Mouse (Mus musculus) midbrain, postnatal 0 days (tissue): ENCODE data around the gene Gxylt1. TPM values are rescaled to one million over a fixed set of nuclear protein-coding genes. Genes with fewer than 3 reads are reported as not detected.

Source experiments
- ATAC-seq: fragments of 200-750 bp; cut with Nextera tagmentation; 2 replicates; pipeline ENCODE4 v1.8.0; 2017; ENCODE audit warnings: moderate number of reproducible peaks, mild to moderate bottlenecking, moderate TSS enrichment, moderate library complexity; ENCODE audit not compliant: low FRiP score
- DNase-seq: peaks from one replicate; pipeline ENCODE4 v3.0.0-alpha.2; 2015; ENCODE audit warnings: low spot score
- H3K27ac ChIP-seq: fragments of 300-500 bp; sonication (generic); 2 replicates; pipeline ENCODE4 v1.5.1; 2014; ENCODE audit warnings: low read depth, mild to moderate bottlenecking, low read length, mixed read lengths
- H3K27me3 ChIP-seq: fragments of 300-500 bp; sonication (generic); 2 replicates; pipeline ENCODE4 v1.6.1; 2014; ENCODE audit warnings: low read length, control low read depth, mixed read lengths; ENCODE audit not compliant: insufficient read depth
- H3K36me3 ChIP-seq: fragments of 300-500 bp; sonication (generic); 2 replicates; pipeline ENCODE4 v1.6.1; 2014; ENCODE audit warnings: low read length, control low read depth, mixed read lengths; ENCODE audit not compliant: insufficient read depth
- H3K4me1 ChIP-seq: fragments of 300-500 bp; sonication (generic); 2 replicates; pipeline ENCODE4 v1.6.1; 2014; ENCODE audit warnings: mild to moderate bottlenecking, control low read depth, antibody characterized with exemption, low read length, mixed read lengths; ENCODE audit not compliant: insufficient read depth
- H3K4me2 ChIP-seq: fragments of 300-500 bp; sonication (generic); 2 replicates; pipeline ENCODE4 v1.6.1; 2014; ENCODE audit warnings: low read depth, mild to moderate bottlenecking, low read length, mixed read lengths; ENCODE audit not compliant: poor library complexity, severe bottlenecking
- H3K4me3 ChIP-seq: fragments of 300-500 bp; sonication (generic); 2 replicates; pipeline ENCODE4 v1.5.1; 2014; ENCODE audit warnings: low read depth, mild to moderate bottlenecking, low read length, moderate library complexity
- H3K9ac ChIP-seq: fragments of 300-500 bp; sonication (generic); replicated peaks from 2 replicates; pipeline ENCODE4 v1.6.1; 2014; ENCODE audit warnings: mild to moderate bottlenecking, low read length, moderate library complexity, mixed read lengths; ENCODE audit not compliant: poor library complexity, severe bottlenecking
- H3K9me3 ChIP-seq: fragments of 300-500 bp; sonication (generic); 2 replicates; pipeline ENCODE4 v1.6.1; 2016; ENCODE audit warnings: low read length, control low read depth
- CTCF ChIP-seq: IDR thresholded peaks from 2 replicates; pipeline ENCODE4 v1.5.1; 2016; ENCODE audit warnings: antibody characterized with exemption, mild to moderate bottlenecking
- WGBS: fragments of 180-500 bp; shearing (Covaris S2); extraction: QIAGEN DNeasy Blood & Tissue Kit; methylation state at CpG from one replicate; pipeline ENCODE4 v1.1.7; 2014; 5-methylcytosine and 5-hydroxymethylcytosine counted together
- polyA plus RNA-seq: library from polyadenylated mRNA; unstranded; fragments of >200 nt; fragmentation: Nextera tagmentation; extraction: Ambion mirVana; gene quantifications from 2 replicates; pipeline ENCODE4 v1.2.1, GENCODE M21; 2015
- total RNA-seq: library from RNA; depleted of rRNA; stranded (reverse); fragments of >200 nt; gene quantifications from 2 replicates; pipeline ENCODE4 v1.2.3, GENCODE M21; 2014

Gxylt1 gene
- total and polyA plus RNA-seq, 2 experiments from 2014 or later = 3.8 to 5.0 TPM

GRCm38 (mm10) chr15:93262274-93262673 is 12.7 kb downstream of the Gxylt1 start:
- H3K27ac ChIP-seq = no peak overlapping the region
- H3K27me3 ChIP-seq = no peaks in the 10 kb centered on the region
- H3K36me3 ChIP-seq = peaks cover 14% of the 10 kb centered on the region
- H3K4me3 ChIP-seq = no peak overlapping the region
- no peak for TF ChIP-seq CTCF
- no peak overlapping the region for H3K9ac ChIP-seq
- H3K4me1 ChIP-seq = no peaks in the 10 kb centered on the region
- H3K9me3 ChIP-seq = no peaks in the 10 kb centered on the region
- WGBS = 93% methylated on average over 5 of the region's 5 CpGs
- no peak overlapping the region for H3K4me2 ChIP-seq
- DNase-seq (no peak), ATAC-seq (no peak)

DNA sequence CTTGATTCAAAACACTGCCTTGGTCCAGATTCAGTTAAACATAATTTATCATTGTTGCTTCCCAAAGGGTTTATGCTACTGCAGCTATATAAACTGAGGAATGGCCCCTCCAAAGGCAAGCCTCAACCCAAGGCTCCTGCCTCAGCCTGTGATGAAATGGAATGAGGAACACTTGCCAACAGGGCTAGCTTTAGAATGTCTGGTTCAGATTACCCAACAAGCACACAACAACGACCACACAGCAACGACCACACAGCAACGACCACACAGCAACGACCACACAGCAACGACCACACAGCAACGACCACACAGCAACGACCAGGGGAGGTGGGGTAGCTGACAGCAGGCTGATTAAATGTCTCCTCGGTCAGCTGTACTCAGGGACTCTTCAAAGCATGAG is 15.0 kb downstream of the Gxylt1 start:
- Histone ChIP-seq H3K4me1 (no peaks in the 10 kb centered on the region), H3K4me3 (no peak overlapping the region), H3K27me3 (no peaks in the 10 kb centered on the region), H3K9me3 (no peaks in the 10 kb centered on the region), H3K4me2 (no peak overlapping the region), H3K36me3 (peaks cover 22% of the 10 kb centered on the region), H3K27ac (no peak overlapping the region), H3K9ac (no peak overlapping the region)
- whole genome bisulfite sequencing = 80% methylated on average over 8 of the region's 8 CpGs
- DNase-seq (no peak), ATAC-seq (no peak)
- no peak for TF ChIP-seq CTCF

DNA sequence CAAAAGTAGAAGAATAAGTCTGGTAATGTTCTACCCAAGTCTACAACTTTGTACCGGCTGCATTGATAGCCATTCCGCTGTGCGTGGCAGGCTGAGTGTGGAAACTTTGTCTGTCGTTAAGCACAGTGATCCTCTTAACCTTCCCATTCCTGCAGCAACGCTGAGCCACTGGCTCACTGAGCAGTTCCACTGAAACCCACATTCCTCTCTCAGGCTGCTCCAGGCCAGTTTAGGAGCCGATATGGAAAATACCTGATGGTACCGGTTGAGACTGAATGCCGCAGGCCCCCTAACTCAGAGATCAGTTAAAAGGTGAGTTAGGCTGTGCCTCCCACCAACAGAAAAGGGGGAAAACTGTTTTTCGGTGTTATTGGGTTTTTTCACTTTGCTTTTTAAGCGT is 19.7 kb downstream of the Gxylt1 start:
- no peak overlapping the region for H3K9ac ChIP-seq
- 84% methylated on average over 10 of the region's 10 CpGs for WGBS
- no peak for DNase-seq
- H3K36me3 ChIP-seq = peaks cover 26% of the 10 kb centered on the region
- no peak for ATAC-seq
- TF ChIP-seq CTCF = no peak
- H3K4me1 ChIP-seq = no peaks in the 10 kb centered on the region
- H3K4me3 ChIP-seq = no peak overlapping the region
- no peaks in the 10 kb centered on the region for H3K9me3 ChIP-seq
- no peak overlapping the region for H3K4me2 ChIP-seq
- H3K27me3 ChIP-seq = no peaks in the 10 kb centered on the region
- no peak overlapping the region for H3K27ac ChIP-seq

- peaks cover 24% of the 10 kb centered on the region for H3K36me3 ChIP-seq
- DNase-seq (no peak), ATAC-seq (no peak)
- no peaks in the 10 kb centered on the region for H3K9me3 ChIP-seq
- no peaks in the 10 kb centered on the region for H3K27me3 ChIP-seq
- no peak overlapping the region for H3K9ac ChIP-seq
- no peak overlapping the region for H3K27ac ChIP-seq
- no peak overlapping the region for H3K4me2 ChIP-seq
- TF ChIP-seq CTCF = no peak
- H3K4me3 ChIP-seq = no peak overlapping the region
- H3K4me1 ChIP-seq = no peaks in the 10 kb centered on the region
- WGBS = 81% methylated on average over 8 of the region's 8 CpGs
These were observed 21.8 kb downstream of the Gxylt1 start for GRCm38 (mm10) chr15:93253172-93253571.

DNA sequence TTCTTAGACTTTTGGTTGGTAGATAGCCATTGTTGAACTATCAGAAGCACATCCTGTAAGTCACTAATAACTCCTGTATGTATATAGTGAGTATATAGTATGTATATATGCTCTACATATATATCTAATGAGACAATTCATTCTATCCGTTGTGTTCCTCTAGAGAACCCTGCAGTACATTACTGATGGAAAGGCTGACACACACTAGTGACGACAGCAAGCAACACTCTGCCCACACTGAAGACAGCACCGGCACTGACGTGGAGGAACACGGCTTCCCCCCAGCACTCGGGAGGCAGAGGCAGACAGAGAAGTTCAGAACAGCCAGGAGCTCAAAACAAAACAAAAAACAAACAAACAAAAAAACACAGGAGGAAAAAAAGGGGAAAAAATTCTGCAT is 22.6 kb downstream of the Gxylt1 start:
- H3K36me3 ChIP-seq = peaks cover 20% of the 10 kb centered on the region
- no peak overlapping the region for H3K4me2 ChIP-seq
- no peak overlapping the region for H3K9ac ChIP-seq
- no peaks in the 10 kb centered on the region for H3K4me1 ChIP-seq
- no peak for TF ChIP-seq CTCF
- H3K4me3 ChIP-seq = no peak overlapping the region
- no peaks in the 10 kb centered on the region for H3K9me3 ChIP-seq
- 89% methylated on average over 6 of the region's 6 CpGs for WGBS
- no peak for DNase-seq
- no peak overlapping the region for H3K27ac ChIP-seq
- no peaks in the 10 kb centered on the region for H3K27me3 ChIP-seq
- ATAC-seq = no peak

DNA sequence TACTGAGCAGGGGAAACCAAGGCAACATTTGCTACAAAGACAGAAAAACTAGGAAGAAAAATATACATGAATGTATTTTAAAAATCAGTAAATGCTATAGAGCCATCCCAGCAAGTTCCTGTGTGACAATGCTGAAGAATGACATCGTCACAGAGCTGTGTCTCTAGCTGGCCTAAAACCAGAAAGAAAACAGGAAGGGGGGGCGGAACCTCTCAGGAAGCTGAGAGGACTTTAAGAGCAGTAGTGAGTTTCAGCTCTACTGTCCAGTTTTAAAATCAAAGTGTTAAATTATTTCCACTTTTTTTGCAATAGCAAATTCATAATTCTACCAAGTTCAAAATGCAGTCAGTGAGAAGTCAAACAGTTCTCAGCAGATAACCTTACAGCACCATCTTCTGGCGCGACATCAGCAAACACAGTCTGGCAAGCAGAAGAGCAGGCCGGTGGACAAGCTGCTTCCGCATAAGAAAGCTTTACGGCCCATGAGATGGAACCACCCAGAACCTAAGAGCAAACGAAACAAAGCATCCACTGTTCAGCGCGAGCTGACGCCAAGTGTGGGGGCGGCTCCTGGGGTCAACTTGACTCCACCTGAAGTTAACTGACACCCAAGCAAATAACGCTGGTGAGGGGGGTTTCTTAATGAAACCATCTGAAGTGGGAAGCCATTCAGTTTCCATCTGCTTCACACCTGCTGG is 23.3 kb downstream of the Gxylt1 start:
- ATAC-seq = no peak

More for the DNA sequence above, 23.3 kb downstream of the Gxylt1 start:
- peak; percentile 75 for TF ChIP-seq CTCF
- no peak overlapping the region for H3K4me2 ChIP-seq
- peaks cover 22% of the 10 kb centered on the region for H3K36me3 ChIP-seq
- no peak overlapping the region for H3K4me3 ChIP-seq
- WGBS = 76% methylated on average over 13 of the region's 13 CpGs
- peak; percentile 65 for DNase-seq
- no peaks in the 10 kb centered on the region for H3K4me1 ChIP-seq
- no peak overlapping the region for H3K9ac ChIP-seq
- H3K27ac ChIP-seq = no peak overlapping the region
- no peaks in the 10 kb centered on the region for H3K9me3 ChIP-seq
- no peaks in the 10 kb centered on the region for H3K27me3 ChIP-seq
